Mouse (Mus musculus) embryonic facial prominence, embryonic 13.5 days (tissue): ENCODE results near the gene Insl5. TPM values are rescaled to one million over a fixed set of nuclear protein-coding genes. Genes with fewer than 3 reads are reported as not detected.

Experiments used
- ATAC-seq: fragments of 200-750 bp; cut with Nextera tagmentation; 2 replicates; pipeline ENCODE4 v1.8.0; 2017; ENCODE audit warnings: low read depth; ENCODE audit not compliant: insufficient number of reproducible peaks, insufficient read depth, low FRiP score, low TSS enrichment
- H3K27ac ChIP-seq: fragments of 300-500 bp; sonication (generic); 2 replicates; pipeline ENCODE4 v1.5.1; 2015; ENCODE audit warnings: moderate library complexity, mild to moderate bottlenecking, inconsistent platforms
- H3K27me3 ChIP-seq: fragments of 300-500 bp; sonication (generic); 2 replicates; pipeline ENCODE4 v1.6.1; 2015; ENCODE audit warnings: mild to moderate bottlenecking, inconsistent platforms
- H3K36me3 ChIP-seq: fragments of 300-500 bp; sonication (generic); 2 replicates; pipeline ENCODE4 v1.6.1; 2015; ENCODE audit warnings: mild to moderate bottlenecking, inconsistent platforms
- H3K4me1 ChIP-seq: fragments of 300-500 bp; sonication (generic); 2 replicates; pipeline ENCODE4 v1.6.1; 2015; ENCODE audit warnings: inconsistent platforms
- H3K4me2 ChIP-seq: fragments of 300-500 bp; sonication (generic); 2 replicates; pipeline ENCODE4 v1.6.1; 2015; ENCODE audit warnings: moderate library complexity, mild to moderate bottlenecking, inconsistent platforms
- H3K4me3 ChIP-seq: fragments of 300-500 bp; sonication (generic); 2 replicates; pipeline ENCODE4 v1.5.1; 2015; ENCODE audit warnings: mild to moderate bottlenecking, inconsistent platforms
- H3K9ac ChIP-seq: fragments of 300-500 bp; sonication (generic); 2 replicates; pipeline ENCODE4 v1.6.1; 2015; ENCODE audit warnings: mild to moderate bottlenecking, inconsistent platforms
- H3K9me3 ChIP-seq: fragments of 300-500 bp; sonication (generic); 2 replicates; pipeline ENCODE4 v1.6.1; 2016; ENCODE audit warnings: inconsistent platforms
- WGBS: fragments of 180-500 bp; shearing (Covaris S2); methylation state at CpG from one replicate; pipeline ENCODE4 v1.1.7; 2015; ENCODE audit warnings: mixed read lengths; 5-methylcytosine and 5-hydroxymethylcytosine counted together
- polyA plus RNA-seq: library from polyadenylated mRNA; unstranded; fragments of >200 nt; fragmentation: Nextera tagmentation; extraction: Ambion mirVana; gene quantifications from 2 replicates; pipeline ENCODE4 v1.2.1, GENCODE M21; 2015

The Insl5 gene
- polyA plus RNA-seq, 1 experiment from 2014 or later = not detected

- no peaks in the 10 kb centered on the region for H3K9me3 ChIP-seq
- H3K4me3 ChIP-seq = no peak overlapping the region
- WGBS = 73% methylated on average over 3 of the region's 3 CpGs
- ATAC-seq = no peak
- H3K4me2 ChIP-seq = no peak overlapping the region
- H3K27me3 ChIP-seq = no peaks in the 10 kb centered on the region
- H3K36me3 ChIP-seq = no peaks in the 10 kb centered on the region
- H3K4me1 ChIP-seq = 0 out of 2 replicates have a peak, but pooled peaks cover 5% of the 10 kb centered on the region
- no peak overlapping the region for H3K27ac ChIP-seq
- H3K9ac ChIP-seq = no peak overlapping the region
These were observed 54.6 kb downstream of the Insl5 start for GRCm38 (mm10) chr4:102972071-102972470.

GRCm38 (mm10) chr4:102971159-102971558, 55.5 kb downstream of the Insl5 start:
- no peaks in the 10 kb centered on the region for H3K9me3 ChIP-seq
- no peaks in the 10 kb centered on the region for H3K36me3 ChIP-seq
- H3K27ac ChIP-seq = no peak overlapping the region
- ATAC-seq = no peak
- no peak overlapping the region for H3K4me3 ChIP-seq
- no peak overlapping the region for H3K9ac ChIP-seq
- 51% methylated on average over 5 of the region's 5 CpGs for WGBS
- H3K27me3 ChIP-seq = no peaks in the 10 kb centered on the region
- no peaks in the 10 kb centered on the region for H3K4me1 ChIP-seq
- H3K4me2 ChIP-seq = no peak overlapping the region

GRCm38 (mm10) chr4:102969599-102969998, 57.0 kb downstream of the Insl5 start:
- ATAC-seq = no peak
- Histone ChIP-seq H3K4me3 (no peak overlapping the region), H3K4me2 (no peak overlapping the region), H3K27me3 (no peaks in the 10 kb centered on the region), H3K36me3 (no peaks in the 10 kb centered on the region), H3K9ac (no peak overlapping the region), H3K9me3 (no peaks in the 10 kb centered on the region), H3K27ac (no peak overlapping the region), H3K4me1 (no peaks in the 10 kb centered on the region)
- WGBS = 90% methylated on average over 5 of the region's 5 CpGs

Other genes starting within 250 kb of the Insl5 start
- 0.42 and 1.5 TPM in 2 replicates for gene Tctex1d1, start 48.2 kb downstream of the Insl5 start, polyA plus RNA-seq
- gene Mier1, start 87.5 kb upstream of the Insl5 start, polyA plus RNA-seq = 58.4 and 64.7 TPM in 2 replicates
- 4.5 and 5.9 TPM in 2 replicates for gene Wdr78, start 87.7 kb upstream of the Insl5 start, polyA plus RNA-seq
- 12.9 and 18.1 TPM in 2 replicates for gene Slc35d1, start 188.3 kb upstream of the Insl5 start, polyA plus RNA-seq